Mouse (Mus musculus): ENCODE results near the gene Ankrd55.
"Not testable (repeated sequence)": the region's sequence is repeated elsewhere in the genome, so short reads cannot be mapped to it uniquely, and the experiment has no call there.

The Ankrd55 gene

DNA sequence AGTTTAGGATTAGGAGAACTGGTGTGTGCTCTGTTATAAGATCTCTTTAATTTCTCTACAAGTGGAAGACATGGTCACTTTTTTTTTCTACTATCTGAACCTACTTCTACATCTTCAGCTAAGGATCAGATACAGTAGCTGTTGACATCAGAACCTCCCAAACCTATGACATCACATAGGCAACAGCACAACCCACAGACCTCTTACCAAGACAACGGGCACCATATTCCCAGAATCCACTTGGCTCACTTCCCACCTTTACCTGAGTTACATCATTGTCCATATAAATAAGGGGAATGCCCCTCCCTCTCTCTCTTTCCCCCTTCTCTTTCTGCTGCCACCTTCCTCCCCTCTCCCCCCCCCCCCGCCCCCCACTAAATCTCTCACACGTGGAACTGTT lies 124.0 kb downstream of the Ankrd55 start:
- DNase-seq (ENCODE audit: low read depth, low spot score) = no peak

DNA sequence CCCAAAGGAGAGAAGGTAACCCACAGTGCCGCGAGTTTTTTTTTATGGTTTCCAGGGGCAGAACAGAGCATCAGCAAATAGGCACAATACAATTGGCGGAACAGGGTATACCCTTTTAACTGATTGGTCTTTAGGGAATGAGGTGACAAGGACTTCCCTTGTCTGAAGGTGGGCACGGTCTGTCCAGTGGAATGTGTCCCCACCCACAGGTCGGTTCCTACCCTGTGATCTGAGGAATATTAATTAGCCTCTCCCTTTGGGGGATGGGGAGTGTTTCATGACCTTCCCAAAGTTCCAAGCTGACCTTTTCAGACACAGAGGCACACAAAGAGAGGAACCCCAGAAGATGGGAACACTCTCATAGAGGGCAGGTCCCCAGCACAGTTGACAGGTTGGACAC lies 124.6 kb downstream of the Ankrd55 start:
- no peak for DNase-seq (ENCODE audit: low read depth, low spot score)

DNA sequence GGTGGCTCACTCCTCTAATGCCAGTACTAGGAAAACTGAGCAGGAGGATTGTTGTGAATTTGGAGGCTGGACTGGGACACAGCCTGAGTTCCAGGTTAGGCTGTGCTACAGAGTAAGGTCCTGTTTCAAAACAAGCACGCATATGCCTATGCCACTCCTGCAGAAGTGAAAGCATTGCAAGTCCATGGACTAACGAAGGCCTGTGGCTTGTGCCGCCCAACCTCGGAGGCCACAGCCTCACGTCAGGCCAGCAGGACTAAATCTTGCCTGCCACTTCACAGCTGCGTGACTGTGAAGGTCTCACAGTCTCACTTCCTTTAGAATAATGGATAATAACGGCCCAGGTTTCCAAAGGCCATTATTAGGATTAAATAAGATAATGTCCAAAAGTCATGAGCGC lies 125.4 kb downstream of the Ankrd55 start:
- DNase-seq (ENCODE audit: low read depth, low spot score) = no peak

DNA sequence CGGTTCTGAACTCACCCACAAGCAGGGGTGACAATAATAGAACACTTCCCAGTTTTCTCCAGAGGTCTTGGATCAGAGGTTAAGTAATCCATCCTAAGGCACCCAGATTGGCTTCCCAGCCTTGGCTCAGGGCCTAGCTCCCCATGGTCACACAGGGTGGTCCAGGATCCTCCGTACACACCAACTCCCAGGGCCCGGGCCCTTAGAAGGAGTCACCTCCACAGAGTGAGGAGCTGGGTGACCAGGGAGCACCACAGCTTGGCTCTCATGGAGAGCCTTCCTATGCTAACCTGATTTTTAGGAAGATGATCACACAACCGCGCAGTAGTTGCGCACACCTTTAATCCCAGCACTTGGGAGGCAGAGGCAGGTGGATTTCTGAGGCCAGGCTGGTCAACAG lies 127.6 kb downstream of the Ankrd55 start:
- no peak for DNase-seq (ENCODE audit: low read depth, low spot score)

DNA sequence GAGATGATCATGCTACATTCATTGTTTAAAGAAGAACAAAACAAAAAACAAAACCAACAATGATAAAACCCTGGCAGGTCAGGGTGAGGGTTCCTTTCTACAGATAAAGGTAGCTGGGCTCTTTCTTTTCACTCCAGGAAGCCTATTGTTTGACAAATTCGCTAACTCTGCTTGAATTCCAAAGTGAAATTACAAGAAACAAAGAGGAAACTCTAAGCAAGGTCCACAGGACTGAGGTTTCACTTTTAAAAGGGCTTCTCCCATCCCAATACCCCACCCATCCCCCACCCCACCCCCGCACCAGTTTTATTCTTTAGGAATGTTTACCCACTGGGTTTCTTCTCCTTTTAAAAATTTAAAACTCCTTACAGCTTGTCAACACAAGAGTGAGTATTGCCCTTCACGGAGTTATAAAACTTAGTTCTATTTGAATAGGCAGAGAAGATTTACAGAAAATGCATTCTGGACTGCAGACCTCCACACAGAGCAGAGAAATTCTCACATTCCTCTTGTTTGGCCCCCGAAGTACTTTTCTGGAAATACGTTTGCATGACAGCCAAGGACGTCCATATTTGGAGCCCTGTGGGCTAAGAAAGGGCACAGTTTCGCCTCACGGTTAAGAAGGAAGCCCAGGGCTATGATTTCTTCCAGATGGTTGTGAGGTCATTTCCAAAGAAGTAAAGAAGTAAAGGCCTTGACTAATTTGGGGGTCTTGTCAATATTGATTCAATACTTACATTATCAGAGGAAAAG lies 128.3 kb downstream of the Ankrd55 start:
- peak; percentile 59 for DNase-seq (ENCODE audit: low read depth, low spot score)

DNA sequence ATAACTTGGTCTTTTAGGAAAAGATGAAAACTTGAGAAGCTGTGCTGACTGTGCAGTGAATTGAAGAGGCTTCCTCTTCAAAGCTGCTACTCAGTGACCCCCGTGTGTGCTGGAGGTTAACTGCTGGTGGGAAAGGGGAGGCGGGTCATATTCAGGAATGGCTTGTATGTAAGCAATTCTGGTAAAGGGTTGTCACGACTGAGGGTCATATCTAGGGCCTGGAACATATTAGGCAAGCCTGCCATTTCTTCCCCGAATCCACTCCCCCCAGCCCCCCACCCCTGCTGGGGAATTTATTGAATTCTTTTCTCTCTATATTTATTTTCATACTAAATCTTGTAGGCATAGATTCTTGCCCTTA lies 128.9 kb downstream of the Ankrd55 start:
- DNase-seq (ENCODE audit: low read depth, low spot score) = peak; percentile 35

DNA sequence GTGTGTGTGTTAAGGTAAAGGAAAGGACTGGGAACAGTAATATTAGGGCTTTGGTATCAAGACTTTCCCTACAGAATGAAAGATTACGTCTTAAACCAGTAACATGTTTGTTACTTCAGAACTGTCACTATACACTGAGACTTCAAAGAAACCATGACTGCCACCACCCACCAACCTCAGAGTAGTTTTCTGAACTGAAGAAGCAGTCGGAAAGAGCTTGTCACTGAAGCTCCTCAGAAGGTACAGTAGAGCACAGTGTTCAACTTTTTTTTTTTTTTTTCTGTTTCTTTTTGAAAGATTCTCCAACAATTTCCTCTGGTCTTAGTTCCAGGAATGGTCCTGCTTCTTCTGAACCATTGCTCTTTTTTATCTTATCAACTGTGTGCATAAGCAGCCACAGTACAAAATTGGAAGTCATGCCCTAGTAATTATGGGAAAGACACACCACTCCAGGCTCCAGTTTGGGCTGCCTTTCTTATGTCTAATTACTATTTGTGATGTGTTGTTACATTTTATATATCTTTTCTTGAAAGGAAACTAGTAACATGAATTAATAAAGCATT lies 129.7 kb downstream of the Ankrd55 start:
- no peak for DNase-seq (ENCODE audit: low read depth, low spot score)

DNA sequence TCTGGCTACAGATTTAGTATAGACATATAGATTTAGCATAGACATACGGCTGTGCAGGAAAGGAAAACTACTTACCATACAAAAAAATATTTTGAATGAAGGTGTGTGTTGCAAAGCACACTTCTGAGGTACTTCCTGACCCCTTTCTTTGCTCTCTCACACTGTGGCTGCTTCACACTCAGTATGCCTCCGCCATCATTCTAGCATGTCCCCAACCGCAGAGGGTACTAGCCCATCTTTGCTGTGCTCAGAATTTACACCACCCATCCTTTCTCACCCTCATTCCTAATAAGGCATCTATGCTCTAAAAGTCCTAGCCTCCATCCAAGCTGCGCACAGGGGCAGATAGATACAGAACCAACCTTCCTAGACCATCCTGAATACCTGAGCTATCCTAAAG lies 130.3 kb downstream of the Ankrd55 start:
- no peak for DNase-seq (ENCODE audit: low read depth, low spot score)

DNA sequence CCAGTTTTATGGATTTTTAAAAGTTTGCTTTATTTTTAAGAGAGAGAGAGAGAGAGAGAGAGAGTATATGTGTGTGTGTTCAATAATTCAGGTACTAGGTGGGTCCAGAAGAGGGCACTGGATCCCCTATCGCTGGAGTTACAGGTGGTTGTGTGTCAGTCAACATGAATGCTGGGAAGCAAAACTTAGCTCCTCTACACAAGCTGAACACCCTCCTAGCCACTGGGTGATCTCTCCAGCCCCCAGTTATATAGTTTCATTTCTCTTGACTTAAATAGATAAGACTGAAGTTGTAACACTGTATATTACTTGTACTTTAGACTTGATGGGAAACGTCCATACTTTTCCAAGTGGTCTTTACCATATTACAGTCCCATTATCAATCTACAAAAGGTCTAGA lies 136.0 kb downstream of the Ankrd55 start:
- no peak for DNase-seq (ENCODE audit: low read depth, low spot score)

DNA sequence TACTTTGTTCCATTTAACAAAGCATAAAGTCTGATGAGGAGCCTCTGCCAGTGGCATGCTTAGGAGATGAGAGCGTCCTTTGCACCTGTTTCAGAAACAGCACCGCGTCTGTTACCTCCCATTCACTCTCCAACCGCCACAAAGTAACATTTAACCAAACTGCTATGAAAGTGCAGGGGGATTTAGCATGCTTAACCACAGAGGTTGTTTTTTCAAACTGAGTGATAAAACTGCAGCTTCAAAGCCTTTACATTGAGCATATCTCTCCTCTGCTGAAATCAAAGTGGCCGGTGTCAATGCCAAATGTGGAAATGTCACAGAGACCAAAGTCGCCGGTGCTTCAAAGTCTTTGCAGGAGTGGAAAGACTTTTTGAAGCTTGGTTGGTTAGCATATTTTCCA lies 136.4 kb downstream of the Ankrd55 start:
- DNase-seq (ENCODE audit: low read depth, low spot score) = no peak

DNA sequence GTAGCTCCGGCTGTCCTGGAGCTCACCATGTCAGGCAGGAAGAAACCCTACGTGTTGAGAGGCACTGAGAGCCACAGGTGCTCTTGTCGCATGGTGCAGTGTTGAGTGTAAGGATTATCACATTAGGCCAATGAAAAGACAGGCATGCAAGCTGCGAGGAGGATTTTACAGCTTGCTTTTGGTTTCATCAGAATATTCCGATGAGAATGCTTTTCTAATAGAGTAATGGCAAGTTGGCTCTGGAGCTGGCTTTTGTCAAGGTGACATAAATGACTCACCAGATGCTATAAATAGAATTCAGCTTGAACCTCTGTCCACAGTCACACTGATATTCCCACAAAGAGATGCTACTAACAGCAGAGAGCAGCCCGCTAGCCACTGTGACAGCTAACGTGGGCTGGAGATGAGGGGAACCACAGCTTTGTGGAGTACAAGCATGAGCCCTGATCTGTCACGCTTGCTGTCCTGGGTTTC lies 137.0 kb downstream of the Ankrd55 start:
- DNase-seq (ENCODE audit: low read depth, low spot score) = no peak

DNA sequence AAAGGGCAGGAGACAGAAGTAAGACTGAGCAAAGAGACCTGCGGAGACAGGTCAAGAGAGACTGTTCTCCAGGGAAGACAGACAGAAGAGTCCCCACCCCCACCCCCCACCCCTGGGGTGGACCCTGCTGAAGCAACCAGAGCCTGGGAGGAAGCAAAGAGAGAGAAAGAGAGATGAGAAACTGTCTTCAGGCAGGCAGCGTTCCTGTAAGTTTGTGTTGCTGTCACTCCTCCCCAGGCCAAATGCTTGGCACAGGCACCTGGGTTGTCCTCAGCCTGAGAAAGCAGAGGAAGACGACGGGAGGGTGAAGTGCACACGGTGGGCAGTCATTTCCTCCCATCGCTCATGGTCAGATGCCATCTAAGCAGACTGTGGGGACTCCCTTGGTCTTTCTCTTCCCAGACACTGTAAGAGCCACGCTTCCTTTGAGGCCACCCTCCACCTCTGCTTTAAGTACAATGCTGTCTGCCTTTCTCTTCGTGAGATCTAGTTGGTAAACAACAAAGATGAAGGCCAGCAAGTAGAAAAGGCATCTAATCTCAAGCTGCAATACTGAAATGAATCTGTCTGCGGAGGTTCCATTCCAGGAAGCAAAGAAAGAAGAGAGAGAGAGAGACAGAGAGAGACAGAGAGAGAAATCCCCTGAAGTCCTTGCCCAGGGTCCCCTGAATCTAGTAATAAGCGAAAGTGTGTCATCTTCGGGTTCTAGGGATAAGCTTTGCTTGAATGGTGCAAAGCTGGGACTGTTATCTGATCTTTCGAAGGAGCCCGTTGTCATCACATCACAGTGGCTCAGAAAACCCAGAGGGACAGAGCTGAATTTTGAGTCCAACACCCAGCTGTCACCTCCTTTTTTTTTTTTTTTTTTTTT lies 138.2 kb downstream of the Ankrd55 start:
- no peak for DNase-seq (ENCODE audit: low read depth, low spot score)

DNA sequence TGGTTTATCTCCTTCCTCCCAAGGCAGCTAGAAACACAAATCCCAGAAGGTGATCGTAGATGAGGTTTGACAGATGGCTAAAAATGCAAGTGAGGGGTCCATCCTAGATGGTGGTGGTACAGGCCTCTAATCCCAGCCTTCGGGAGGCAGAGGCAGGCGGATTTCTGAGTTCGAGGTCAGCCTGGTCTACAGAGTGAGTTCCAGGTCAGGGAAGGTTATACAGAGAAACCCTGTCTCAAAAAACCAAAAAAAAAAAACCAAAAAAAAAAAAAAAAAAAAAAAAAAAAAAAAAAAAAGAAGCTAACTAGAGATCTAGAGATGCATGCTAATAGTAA lies 138.9 kb downstream of the Ankrd55 start:
- DNase-seq (ENCODE audit: low read depth, low spot score) = not testable (repeated sequence)

DNA sequence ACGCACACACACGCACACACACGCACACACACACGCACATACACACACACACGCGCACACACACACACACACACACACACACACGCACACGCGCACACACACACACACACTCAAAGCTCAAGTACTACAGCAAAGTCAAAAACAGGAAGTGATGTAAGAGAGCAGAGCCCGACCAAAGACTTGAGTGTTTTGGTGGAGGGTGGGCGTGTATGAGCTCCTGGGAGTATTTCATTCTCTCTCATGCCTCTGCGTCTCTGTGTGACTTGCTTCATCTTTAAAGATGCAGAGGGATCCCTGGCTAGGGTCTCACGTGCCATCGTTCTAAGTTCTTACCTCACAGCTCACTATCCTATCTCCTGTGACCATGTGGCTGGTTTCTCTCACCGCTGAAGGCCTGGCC lies 139.3 kb downstream of the Ankrd55 start:
- DNase-seq (ENCODE audit: low read depth, low spot score) = no peak

DNA sequence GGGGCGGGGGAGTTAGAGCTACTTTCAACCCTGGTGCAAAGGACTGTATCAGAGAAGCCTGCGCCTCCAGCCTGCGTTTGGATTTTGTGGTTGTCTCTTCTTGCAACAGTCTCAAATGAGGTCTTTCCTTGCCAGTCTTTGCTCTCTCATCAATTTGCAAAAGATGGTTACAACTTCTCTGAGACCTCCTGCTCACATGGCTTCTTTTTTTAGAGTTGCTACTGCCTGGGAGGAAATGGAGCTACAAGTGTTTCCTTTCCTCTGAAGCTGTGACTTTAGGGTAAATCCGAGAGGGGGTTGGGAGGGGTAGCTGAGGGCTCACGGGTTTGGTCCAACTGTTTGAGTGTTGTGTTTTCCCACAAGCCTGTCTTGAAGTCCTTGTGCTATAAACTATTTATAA lies 145.0 kb downstream of the Ankrd55 start:
- no peak for DNase-seq (ENCODE audit: low read depth, low spot score)

Data from forelimb bud, embryonic 11.5 days (tissue).